Comparison of ENCODE assay signal across 14 mouse cellular contexts in genomic region chr13:68749801-68750200, GRCm38 (mm10).
DNase-seq lines count a peak whose midpoint lies in the region; ATAC-seq and TF ChIP-seq lines count a peak whose summit lies in the region.
"Had no signal": no experiment of that assay in that cellular context is flagged by ENCODE, and none has a peak within 500 bp of the region (broad histone marks: within the 10 kb centered on the region; RNA-seq: fewer than 3 reads in every experiment).

No protein-coding gene starts in this region.

- no peak overlapping the region for H3K9ac ChIP-seq in embryonic facial prominence, embryonic 13.5 days
- no peak overlapping the region for H3K9ac ChIP-seq in neural tube, embryonic 15.5 days (replicated peaks)
- H3K9ac ChIP-seq in midbrain, embryonic 11.5 days (ENCODE audit: low read length): no peak overlapping the region
- H3K9ac ChIP-seq: liver, embryonic 13.5 days had no signal

- TF ChIP-seq CTCF in lung, adult 2 months (IDR thresholded peaks at IDR 0.05; ENCODE audit: insufficient read depth, low read length): no peak

- no peaks in the 10 kb centered on the region for H3K36me3 ChIP-seq in embryonic facial prominence, embryonic 13.5 days
- H3K36me3 ChIP-seq in neural tube, embryonic 15.5 days: no peaks in the 10 kb centered on the region
- H3K36me3 ChIP-seq in midbrain, embryonic 11.5 days (ENCODE audit: control insufficient read depth, insufficient read depth, low read length): no peaks in the 10 kb centered on the region
- H3K36me3 ChIP-seq: G1E; liver, embryonic 13.5 days had no signal

- WGBS in embryonic facial prominence, embryonic 13.5 days: 35% methylated on average over 9 of the region's 9 CpGs
- 76% methylated on average over 9 of the region's 9 CpGs for WGBS in neural tube, embryonic 15.5 days
- WGBS in midbrain, embryonic 11.5 days: 69% methylated on average over 9 of the region's 9 CpGs
- 53% methylated on average over 9 of the region's 9 CpGs for WGBS in lung, adult 2 months

- peak; percentile 3 for DNase-seq in embryo, embryonic 9.5 days (ENCODE audit: extremely low spot score)
- no peak for DNase-seq in embryo, embryonic 11 days
- DNase-seq in layer of hippocampus, postnatal 10 days (ENCODE audit: low spot score in 2 of 2): peak; percentile 21 to 39
- DNase-seq in retina, postnatal 1 day: peak; percentile 60
- no peak for DNase-seq in midbrain, embryonic 11.5 days (ENCODE audit: low spot score, missing footprints)
- no peak for DNase-seq in lung, adult 2 months
- DNase-seq: adrenal gland, adult 8-10 months; liver, embryonic 13.5 days; spleen, adult 18-20 months; thymus, postnatal 4 days had no signal

- peak overlapping the region; percentile 83 for H3K27ac ChIP-seq in embryonic facial prominence, embryonic 13.5 days
- H3K27ac ChIP-seq in neural tube, embryonic 15.5 days (replicated peaks): no peak overlapping the region
- H3K27ac ChIP-seq in midbrain, embryonic 11.5 days (ENCODE audit: low read depth, low read length): no peak overlapping the region
- H3K27ac ChIP-seq: heart, adult 2 months; liver, embryonic 13.5 days had no signal

- no peak overlapping the region for H3K4me3 ChIP-seq in embryonic facial prominence, embryonic 13.5 days
- H3K4me3 ChIP-seq in neural tube, embryonic 15.5 days (replicated peaks): no peak overlapping the region
- no peak overlapping the region for H3K4me3 ChIP-seq in midbrain, embryonic 11.5 days (ENCODE audit: low read depth, low read length)
- H3K4me3 ChIP-seq in lung, adult 2 months (replicated peaks; ENCODE audit: extremely low read depth, low read depth, low read length): no peak overlapping the region
- H3K4me3 ChIP-seq: heart, adult 2 months; liver, embryonic 13.5 days had no signal

- H3K27me3 ChIP-seq in embryonic facial prominence, embryonic 13.5 days: no peaks in the 10 kb centered on the region
- no peaks in the 10 kb centered on the region for H3K27me3 ChIP-seq in neural tube, embryonic 15.5 days (replicated peaks)
- H3K27me3 ChIP-seq in midbrain, embryonic 11.5 days (ENCODE audit: control insufficient read depth, insufficient read depth, low read length): no peaks in the 10 kb centered on the region
- H3K27me3 ChIP-seq: liver, embryonic 13.5 days had no signal

- H3K4me1 ChIP-seq in embryonic facial prominence, embryonic 13.5 days: peaks cover 14% of the 10 kb centered on the region
- no peaks in the 10 kb centered on the region for H3K4me1 ChIP-seq in neural tube, embryonic 15.5 days
- H3K4me1 ChIP-seq in midbrain, embryonic 11.5 days (ENCODE audit: control insufficient read depth, insufficient read depth, low read length): no peaks in the 10 kb centered on the region
- no peaks in the 10 kb centered on the region for H3K4me1 ChIP-seq in lung, adult 2 months (ENCODE audit: control insufficient read depth, insufficient read depth, low read length)
- H3K4me1 ChIP-seq: liver, embryonic 13.5 days had no signal

- no peak for TF ChIP-seq POLR2A in lung, adult 2 months (IDR thresholded peaks at IDR 0.05; ENCODE audit: borderline replicate concordance, extremely low read depth, low read depth, low read length)

- H3K9me3 ChIP-seq in embryonic facial prominence, embryonic 13.5 days: no peaks in the 10 kb centered on the region
- H3K9me3 ChIP-seq in neural tube, embryonic 15.5 days (replicated peaks): no peaks in the 10 kb centered on the region
- H3K9me3 ChIP-seq in midbrain, embryonic 11.5 days (ENCODE audit: control insufficient read depth, low read length): no peaks in the 10 kb centered on the region

- no peak for ATAC-seq in embryonic facial prominence, embryonic 13.5 days (ENCODE audit: insufficient number of reproducible peaks, insufficient read depth, low FRiP score, low TSS enrichment, low read depth)
- ATAC-seq in neural tube, embryonic 15.5 days (ENCODE audit: low FRiP score): no peak
- ATAC-seq in midbrain, embryonic 11.5 days (ENCODE audit: low FRiP score): no peak

- peak overlapping the region; percentile 24 for H3K4me2 ChIP-seq in embryonic facial prominence, embryonic 13.5 days
- no peak overlapping the region for H3K4me2 ChIP-seq in neural tube, embryonic 15.5 days
- H3K4me2 ChIP-seq in midbrain, embryonic 11.5 days: no peak overlapping the region
- H3K4me2 ChIP-seq: liver, embryonic 13.5 days had no signal

Comparison
In these comparisons a context has a peak if more than half of its experiments do, and no peak if none do; other contexts are left out.
1. DNase-seq: peak in embryo, embryonic 9.5 days (single experiment), layer of hippocampus, postnatal 10 days (2 of 2) and retina, postnatal 1 day (single experiment); none in embryo, embryonic 11 days (single experiment), midbrain, embryonic 11.5 days (single experiment) and lung, adult 2 months (single experiment).